Mouse (Mus musculus): ENCODE measurements around the gene Pigm.

Pigm gene

DNA sequence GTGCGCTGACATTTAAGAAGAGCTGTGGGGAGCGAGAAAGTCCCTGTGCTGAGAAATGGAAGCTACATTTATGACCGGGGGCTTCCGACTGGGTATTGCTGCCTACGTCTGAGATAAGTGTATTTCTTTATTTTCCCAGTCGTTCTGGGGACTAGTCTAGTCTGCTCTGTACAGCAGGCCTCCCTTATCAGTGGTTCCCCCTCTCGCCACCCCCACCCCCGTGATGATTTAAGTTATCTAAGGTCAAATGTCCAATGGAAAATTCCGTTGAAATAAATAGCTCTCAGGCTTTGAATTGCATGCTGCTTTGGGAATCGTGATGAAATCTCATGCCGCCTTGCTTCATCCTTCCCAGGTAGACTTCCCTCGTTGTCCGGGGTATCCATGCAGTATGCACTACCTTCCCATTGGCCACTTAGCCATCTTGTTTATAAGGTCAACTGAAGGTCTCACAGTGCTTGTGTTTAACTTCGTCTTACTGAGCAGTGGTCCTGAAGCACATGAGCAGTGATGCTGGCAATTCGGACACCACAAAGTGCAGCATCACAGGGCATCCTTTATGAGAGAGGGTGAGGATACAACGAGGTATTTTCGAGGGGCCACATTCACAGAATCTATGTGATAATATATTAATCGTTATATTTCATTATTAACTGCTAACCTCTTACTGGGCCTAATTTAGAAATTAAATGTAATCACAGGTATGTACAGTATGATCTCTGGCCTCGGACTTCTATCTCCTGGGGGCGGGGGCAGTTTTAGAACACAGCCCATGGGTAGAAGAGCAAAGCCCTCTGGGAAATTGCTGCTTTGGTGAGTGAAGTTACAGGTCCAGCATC is 56.9 kb downstream of the Pigm start:
- in situ Hi-C loops (cut with MboI; ENCODE audit: low pct_unique_long_range_greater_than_20kb in 1 of 2, low sequenced_read_pairs in 2 of 2, unreplicated experiment in 1 of 2), result no loop called here
